Mouse (Mus musculus): ENCODE measurements around the gene Ifitm6. TPM values are rescaled to one million over a fixed set of nuclear protein-coding genes. Genes with fewer than 3 reads are reported as not detected.
"Not testable (repeated sequence)": the region's sequence is repeated elsewhere in the genome, so short reads cannot be mapped to it uniquely, and the experiment has no call there.

Ifitm6 gene
- polyA plus RNA-seq, 1 experiment from 2014 or later: 0.88 TPM

- Histone ChIP-seq H3K36me3 (ENCODE audit: control insufficient read depth, insufficient read depth, low read length) (no peaks in the 10 kb centered on the region), H3K9me3 (ENCODE audit: control insufficient read depth, low read length) (no peaks in the 10 kb centered on the region), H3K4me3 (ENCODE audit: low read depth, low read length) (peak overlapping the region; percentile 33), H3K27me3 (ENCODE audit: control insufficient read depth, insufficient read depth, low read length) (no peaks in the 10 kb centered on the region), H3K4me1 (ENCODE audit: control insufficient read depth, insufficient read depth, low read length) (0 out of 2 replicates have a peak, but pooled peaks cover 4% of the 10 kb centered on the region), H3K4me2 (ENCODE audit: low read depth, low read length) (peak overlapping the region; percentile 81), H3K27ac (ENCODE audit: low read depth, low read length) (peak overlapping the region; percentile 73), H3K9ac (replicated peaks; ENCODE audit: low read depth, low read length) (peak overlapping the region; percentile 46; the same call in 1 of the 2 replicates)
- peak; percentile 83 for ATAC-seq (ENCODE audit: low read depth)
- WGBS: 6% methylated on average over 16 of the region's 19 CpGs
Observed at GRCm38 (mm10) chr7:141047581-141048225, 30.0 kb upstream of the Ifitm6 start.

- Histone ChIP-seq H3K4me3 (ENCODE audit: low read depth, low read length) (no peak overlapping the region), H3K27me3 (ENCODE audit: control insufficient read depth, insufficient read depth, low read length) (no peaks in the 10 kb centered on the region), H3K4me2 (ENCODE audit: low read depth, low read length) (peak overlapping the region; percentile 81; the same call in 1 of the 2 replicates), H3K9ac (replicated peaks; ENCODE audit: low read depth, low read length) (no peak overlapping the region), H3K36me3 (ENCODE audit: control insufficient read depth, insufficient read depth, low read length) (no peaks in the 10 kb centered on the region), H3K4me1 (ENCODE audit: control insufficient read depth, insufficient read depth, low read length) (0 out of 2 replicates have a peak, but pooled peaks cover 4% of the 10 kb centered on the region), H3K9me3 (ENCODE audit: control insufficient read depth, low read length) (no peaks in the 10 kb centered on the region), H3K27ac (ENCODE audit: low read depth, low read length) (no peak overlapping the region)
- WGBS: 66% methylated on average over 6 of the region's 6 CpGs
- no peak for ATAC-seq (ENCODE audit: low read depth)
Observed at GRCm38 (mm10) chr7:141046931-141047580, 29.3 kb upstream of the Ifitm6 start.

GRCm38 (mm10) chr7:141042539-141042938 is 24.8 kb upstream of the Ifitm6 start:
- no peak overlapping the region for H3K27ac ChIP-seq (ENCODE audit: low read depth, low read length)
- H3K9me3 ChIP-seq (ENCODE audit: control insufficient read depth, low read length): no peaks in the 10 kb centered on the region
- no peaks in the 10 kb centered on the region for H3K27me3 ChIP-seq (ENCODE audit: control insufficient read depth, insufficient read depth, low read length)
- H3K9ac ChIP-seq (replicated peaks; ENCODE audit: low read depth, low read length): no peak overlapping the region
- no peak overlapping the region for H3K4me2 ChIP-seq (ENCODE audit: low read depth, low read length)
- H3K36me3 ChIP-seq (ENCODE audit: control insufficient read depth, insufficient read depth, low read length): no peaks in the 10 kb centered on the region
- H3K4me1 ChIP-seq (ENCODE audit: control insufficient read depth, insufficient read depth, low read length): 0 out of 2 replicates have a peak, but pooled peaks cover 4% of the 10 kb centered on the region
- 47% methylated on average over 4 of the region's 4 CpGs for WGBS
- H3K4me3 ChIP-seq (ENCODE audit: low read depth, low read length): no peak overlapping the region
- no peak for ATAC-seq (ENCODE audit: low read depth)

DNA sequence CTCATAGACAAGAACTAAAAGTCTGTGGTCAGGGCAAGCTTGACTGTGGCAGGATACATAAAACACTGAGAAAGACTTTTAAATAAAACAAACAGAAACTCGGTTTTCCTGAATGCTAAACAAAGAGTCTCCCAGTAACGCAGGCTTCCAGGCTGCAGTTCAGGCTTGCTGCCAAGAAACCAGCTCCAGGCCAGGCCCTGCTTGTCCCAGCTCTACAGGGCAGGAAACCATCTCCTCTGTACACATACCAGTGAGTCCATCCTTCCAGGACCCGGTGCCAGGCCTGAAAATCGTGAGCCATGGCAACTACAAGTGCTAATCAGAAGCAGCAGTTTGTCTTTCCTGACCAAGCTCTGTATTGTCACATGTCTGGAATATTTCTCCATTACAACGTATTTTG is 23.9 kb upstream of the Ifitm6 start:
- Histone ChIP-seq H3K9ac (replicated peaks; ENCODE audit: low read depth, low read length) (no peak overlapping the region), H3K9me3 (ENCODE audit: control insufficient read depth, low read length) (no peaks in the 10 kb centered on the region), H3K4me3 (ENCODE audit: low read depth, low read length) (no peak overlapping the region), H3K36me3 (ENCODE audit: control insufficient read depth, insufficient read depth, low read length) (no peaks in the 10 kb centered on the region), H3K27me3 (ENCODE audit: control insufficient read depth, insufficient read depth, low read length) (no peaks in the 10 kb centered on the region), H3K27ac (ENCODE audit: low read depth, low read length) (no peak overlapping the region; the same call in 1 of the 2 replicates), H3K4me1 (ENCODE audit: control insufficient read depth, insufficient read depth, low read length) (no peaks in the 10 kb centered on the region), H3K4me2 (ENCODE audit: low read depth, low read length) (no peak overlapping the region)
- 32% methylated on average over 5 of the region's 5 CpGs for WGBS
- ATAC-seq (ENCODE audit: low read depth): peak; percentile 78

DNA sequence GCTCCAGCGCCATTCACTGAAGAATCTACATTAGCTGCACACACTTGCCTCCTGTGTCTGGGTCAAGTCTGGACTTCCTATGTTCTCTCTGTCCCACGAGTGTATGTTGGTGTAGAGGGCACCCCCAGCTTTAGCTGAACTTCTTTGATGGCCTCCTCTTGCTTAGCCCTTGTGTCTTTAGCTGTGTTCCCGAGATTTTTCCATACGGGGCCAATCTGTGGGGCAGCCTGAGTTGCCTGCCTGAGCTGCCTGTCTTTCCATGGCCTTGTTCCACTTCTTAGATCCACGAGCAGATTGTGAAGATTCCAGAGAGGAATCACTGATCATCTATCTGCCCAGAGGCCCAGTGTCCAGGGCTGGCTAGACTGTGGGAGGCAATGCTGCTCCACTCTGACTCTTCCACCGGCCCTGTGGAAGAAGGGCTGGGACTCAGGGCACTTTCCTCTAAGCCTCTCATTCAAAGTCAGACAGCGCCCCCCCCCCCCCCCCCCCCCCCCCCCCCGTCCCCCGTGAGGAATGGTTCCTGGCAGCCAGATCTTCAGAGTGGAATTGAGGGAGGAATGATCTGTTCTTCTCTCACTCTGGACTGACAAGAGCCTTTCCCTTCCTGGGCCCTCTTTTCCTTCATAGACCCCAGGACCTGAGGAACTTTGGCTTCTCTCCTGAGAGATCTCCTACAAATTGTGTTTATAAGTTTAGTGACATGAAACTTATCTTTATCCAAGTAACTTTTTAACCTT is 23.3 kb upstream of the Ifitm6 start:
- peak overlapping the region; percentile 44; the same call in 1 of the 2 replicates for H3K27ac ChIP-seq (ENCODE audit: low read depth, low read length)
- no peak overlapping the region for H3K4me3 ChIP-seq (ENCODE audit: low read depth, low read length)
- no peak overlapping the region for H3K9ac ChIP-seq (replicated peaks; ENCODE audit: low read depth, low read length)
- H3K4me1 ChIP-seq (ENCODE audit: control insufficient read depth, insufficient read depth, low read length): no peaks in the 10 kb centered on the region
- ATAC-seq (ENCODE audit: low read depth): peak; percentile 46; the same call in 1 of the 2 replicates
- no peaks in the 10 kb centered on the region for H3K9me3 ChIP-seq (ENCODE audit: control insufficient read depth, low read length)
- 52% methylated on average over 6 of the region's 9 CpGs for WGBS
- H3K36me3 ChIP-seq (ENCODE audit: control insufficient read depth, insufficient read depth, low read length): no peaks in the 10 kb centered on the region
- H3K4me2 ChIP-seq (ENCODE audit: low read depth, low read length): no peak overlapping the region
- H3K27me3 ChIP-seq (ENCODE audit: control insufficient read depth, insufficient read depth, low read length): no peaks in the 10 kb centered on the region

DNA sequence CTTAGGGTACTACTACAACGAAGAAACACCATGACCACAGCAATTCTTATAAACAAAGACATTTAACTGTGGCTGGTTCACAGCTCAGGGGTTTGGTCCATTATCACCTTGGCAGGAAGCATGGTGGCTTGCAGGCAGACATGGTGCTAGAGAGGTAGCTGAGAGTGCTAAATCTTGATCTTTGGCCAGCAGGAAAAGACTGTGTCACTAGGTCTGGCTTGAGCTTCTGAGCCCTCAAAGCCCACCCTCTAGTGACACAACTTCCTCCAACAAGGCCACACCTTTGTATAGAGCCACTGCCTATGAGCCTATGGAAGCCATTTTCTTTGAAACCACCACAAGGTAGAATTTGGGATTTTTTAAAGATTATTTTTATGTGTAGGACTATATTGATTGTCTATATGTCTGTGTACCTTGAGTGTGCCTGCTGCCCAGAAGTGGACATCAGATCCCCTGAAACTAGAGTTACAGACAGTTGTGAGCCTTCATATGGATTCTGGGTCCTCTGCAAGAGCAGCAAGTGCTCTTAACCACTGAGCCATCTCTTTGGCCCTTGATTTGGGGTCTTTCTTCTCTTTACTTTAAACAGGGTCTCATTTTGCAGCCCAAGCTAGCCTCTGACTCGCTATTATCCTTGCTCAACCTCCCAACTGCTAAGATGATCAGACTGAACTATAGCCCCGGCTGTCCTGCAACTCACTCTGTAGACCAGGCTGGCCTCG is 21.8 kb upstream of the Ifitm6 start:
- H3K4me1 ChIP-seq (ENCODE audit: control insufficient read depth, insufficient read depth, low read length): no peaks in the 10 kb centered on the region
- no peak overlapping the region for H3K4me3 ChIP-seq (ENCODE audit: low read depth, low read length)
- no peaks in the 10 kb centered on the region for H3K9me3 ChIP-seq (ENCODE audit: control insufficient read depth, low read length)
- no peak overlapping the region for H3K9ac ChIP-seq (replicated peaks; ENCODE audit: low read depth, low read length)
- no peaks in the 10 kb centered on the region for H3K27me3 ChIP-seq (ENCODE audit: control insufficient read depth, insufficient read depth, low read length)
- H3K36me3 ChIP-seq (ENCODE audit: control insufficient read depth, insufficient read depth, low read length): no peaks in the 10 kb centered on the region
- WGBS: 97% methylated on average over 4 of the region's 4 CpGs
- no peak overlapping the region for H3K27ac ChIP-seq (ENCODE audit: low read depth, low read length)
- H3K4me2 ChIP-seq (ENCODE audit: low read depth, low read length): no peak overlapping the region
- ATAC-seq (ENCODE audit: low read depth): no peak

- no peak for ATAC-seq (ENCODE audit: low read depth)
- H3K27me3 ChIP-seq (ENCODE audit: control insufficient read depth, insufficient read depth, low read length): no peaks in the 10 kb centered on the region
- H3K36me3 ChIP-seq (ENCODE audit: control insufficient read depth, insufficient read depth, low read length): no peaks in the 10 kb centered on the region
- no peaks in the 10 kb centered on the region for H3K9me3 ChIP-seq (ENCODE audit: control insufficient read depth, low read length)
- no peak overlapping the region for H3K4me3 ChIP-seq (ENCODE audit: low read depth, low read length)
- no peaks in the 10 kb centered on the region for H3K4me1 ChIP-seq (ENCODE audit: control insufficient read depth, insufficient read depth, low read length)
- no peak overlapping the region for H3K9ac ChIP-seq (replicated peaks; ENCODE audit: low read depth, low read length)
- WGBS: 85% methylated on average over 20 of the region's 21 CpGs
- H3K27ac ChIP-seq (ENCODE audit: low read depth, low read length): no peak overlapping the region
- H3K4me2 ChIP-seq (ENCODE audit: low read depth, low read length): no peak overlapping the region
Observed at GRCm38 (mm10) chr7:141038090-141039032, 20.6 kb upstream of the Ifitm6 start.

DNA sequence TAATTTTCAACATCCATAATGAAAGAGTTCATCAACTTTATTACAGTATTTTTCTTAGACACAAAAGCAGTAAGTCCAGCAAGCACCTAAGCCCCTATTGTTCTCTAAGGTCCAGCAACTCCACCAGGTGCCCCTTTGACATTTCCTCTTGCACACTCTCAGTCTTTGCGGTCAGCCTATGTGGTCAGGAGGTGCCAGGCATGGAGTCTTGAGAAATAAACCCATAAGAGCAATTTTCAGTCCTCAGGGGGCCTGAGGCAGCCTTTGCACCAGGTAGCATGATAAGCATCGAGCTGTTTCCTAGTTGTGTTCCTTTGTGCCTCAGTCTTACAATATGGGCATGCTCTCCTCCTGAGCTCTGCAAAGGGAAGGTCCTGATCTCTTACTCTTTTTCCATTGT is 18.9 kb upstream of the Ifitm6 start:
- not testable (repeated sequence) for ATAC-seq (ENCODE audit: low read depth); H3K4me1 ChIP-seq (ENCODE audit: control insufficient read depth, insufficient read depth, low read length); H3K9me3 ChIP-seq (ENCODE audit: control insufficient read depth, low read length); H3K4me3 ChIP-seq (ENCODE audit: low read depth, low read length); H3K27me3 ChIP-seq (ENCODE audit: control insufficient read depth, insufficient read depth, low read length); H3K9ac ChIP-seq (replicated peaks; ENCODE audit: low read depth, low read length); H3K27ac ChIP-seq (ENCODE audit: low read depth, low read length); H3K36me3 ChIP-seq (ENCODE audit: control insufficient read depth, insufficient read depth, low read length); H3K4me2 ChIP-seq (ENCODE audit: low read depth, low read length)
- WGBS: 94% methylated on average over 1 of the region's 2 CpGs

All from neural tube, embryonic 14.5 days (tissue).